Mouse (Mus musculus) frontal cortex, postnatal 36 days (tissue): Measurements from ENCODE around the gene Bcam.

Source experiments
- DNase-seq, 2 experiments: peaks; one replicate each; pipeline ENCODE4 v3.0.0; 2022; ENCODE audit warnings: low spot score in 2 of 2

Bcam gene

DNA sequence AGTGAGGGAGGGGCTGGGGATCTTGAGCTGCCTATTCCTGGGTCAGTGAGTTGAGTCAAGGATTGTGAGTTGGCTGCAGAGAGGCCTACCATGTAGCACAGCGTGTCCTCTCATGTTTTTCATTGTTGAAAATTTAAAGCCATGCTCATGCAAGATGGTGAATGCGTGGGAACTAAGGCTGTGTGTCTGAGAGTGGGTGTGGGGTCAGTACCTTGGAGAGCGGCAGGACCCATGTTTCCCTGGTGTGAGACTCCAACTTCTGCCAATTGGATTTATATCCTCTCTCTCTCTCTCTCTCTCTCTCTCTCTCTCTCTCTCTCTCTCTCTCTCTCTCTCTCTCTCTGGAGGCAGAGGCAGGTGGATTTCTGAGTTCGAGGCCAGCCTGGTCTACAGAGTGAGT is 44.3 kb downstream of the Bcam start:
- no peak for DNase-seq

DNA sequence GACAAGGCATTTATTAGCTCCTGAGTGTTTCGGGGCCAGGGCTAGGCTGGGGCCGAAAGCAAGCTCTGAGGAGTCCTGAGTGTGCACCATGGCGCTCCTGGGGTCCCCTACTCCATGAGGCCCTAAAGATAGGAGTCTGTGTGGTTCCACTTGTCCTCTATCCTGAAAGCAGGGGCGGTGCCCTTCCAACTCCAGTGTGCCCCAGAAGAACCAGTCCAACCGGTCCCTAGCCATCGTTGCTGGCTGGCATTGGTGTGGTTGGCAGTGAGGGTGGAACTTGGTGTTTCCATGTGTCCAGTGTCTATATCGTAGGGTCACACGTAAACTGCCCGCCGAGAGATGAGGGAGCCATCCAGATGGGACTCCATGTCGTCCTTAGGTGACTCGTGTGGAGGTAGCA is 46.6 kb downstream of the Bcam start:
- no peak for DNase-seq

DNA sequence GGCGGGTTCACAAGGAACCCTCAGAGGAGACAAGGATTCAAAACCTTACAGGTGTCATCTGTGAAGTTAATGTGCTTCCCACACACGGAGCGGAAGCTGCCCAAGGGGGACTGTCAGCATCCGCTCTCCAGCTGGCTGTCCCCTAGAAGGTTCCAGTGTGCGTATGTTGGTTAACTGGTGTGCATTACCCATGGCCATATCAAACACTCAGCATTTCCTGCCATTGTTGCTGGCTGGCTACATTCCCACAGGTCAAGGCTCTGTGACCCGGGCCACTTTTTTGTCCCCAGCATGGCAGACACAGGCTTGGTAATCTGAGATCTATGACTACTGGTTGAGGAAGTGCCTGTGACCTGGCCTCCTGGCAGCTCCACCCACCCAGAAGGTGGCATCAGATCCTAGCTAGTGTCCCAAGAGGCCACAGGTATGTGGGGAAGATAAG is 48.0 kb downstream of the Bcam start:
- no peak for DNase-seq

DNA sequence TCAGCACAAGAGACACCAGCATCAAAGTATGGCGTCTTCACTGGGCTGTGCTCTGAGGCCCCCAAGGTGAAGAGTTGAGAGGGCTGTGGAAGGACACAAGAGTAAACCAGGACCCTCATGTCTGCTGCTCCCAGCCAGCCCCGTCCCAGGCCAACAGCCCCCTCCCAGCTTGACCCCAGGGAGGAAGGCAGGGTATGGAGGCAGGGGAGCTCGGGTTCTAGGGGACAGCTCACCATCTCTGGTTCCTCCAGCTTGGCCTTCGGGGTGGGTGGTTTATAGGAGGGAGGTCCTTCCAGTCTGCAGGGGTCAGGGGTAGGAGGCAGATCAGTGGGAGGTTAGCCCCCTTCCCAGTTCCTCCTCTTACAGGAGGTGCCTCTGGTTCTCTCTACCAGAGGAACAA is 51.6 kb downstream of the Bcam start:
- no peak for DNase-seq

DNA sequence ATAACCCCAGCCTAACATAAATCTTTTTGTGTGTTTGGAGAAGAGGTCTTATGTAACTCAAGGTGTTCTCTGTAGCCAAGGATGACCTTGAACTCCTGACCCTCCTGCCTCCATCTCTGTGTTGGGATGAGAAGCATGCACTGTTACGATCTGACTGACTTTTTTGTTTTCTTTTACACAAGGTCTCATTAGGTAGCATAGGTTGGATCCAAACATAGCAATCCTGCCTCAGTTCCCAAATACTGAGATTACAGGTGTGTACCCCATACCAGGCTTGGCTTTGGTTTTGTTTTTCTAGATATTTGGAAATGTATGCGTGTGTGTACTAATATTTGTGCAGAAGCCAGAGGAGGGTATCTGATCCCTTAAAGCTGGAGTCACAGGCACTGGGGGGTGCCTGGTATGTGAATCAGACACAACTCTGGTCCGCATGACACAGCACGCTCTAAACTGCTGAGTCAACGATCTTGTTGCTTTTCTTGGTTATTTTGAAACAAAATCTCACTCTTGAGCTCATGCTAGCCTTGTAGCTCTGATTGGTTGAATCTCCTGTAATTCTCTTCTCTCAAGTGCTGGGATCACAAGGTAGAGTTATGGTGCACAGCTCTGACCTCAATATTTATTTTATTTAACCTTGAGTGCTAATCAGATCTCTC is 52.4 kb downstream of the Bcam start:
- no peak for DNase-seq

DNA sequence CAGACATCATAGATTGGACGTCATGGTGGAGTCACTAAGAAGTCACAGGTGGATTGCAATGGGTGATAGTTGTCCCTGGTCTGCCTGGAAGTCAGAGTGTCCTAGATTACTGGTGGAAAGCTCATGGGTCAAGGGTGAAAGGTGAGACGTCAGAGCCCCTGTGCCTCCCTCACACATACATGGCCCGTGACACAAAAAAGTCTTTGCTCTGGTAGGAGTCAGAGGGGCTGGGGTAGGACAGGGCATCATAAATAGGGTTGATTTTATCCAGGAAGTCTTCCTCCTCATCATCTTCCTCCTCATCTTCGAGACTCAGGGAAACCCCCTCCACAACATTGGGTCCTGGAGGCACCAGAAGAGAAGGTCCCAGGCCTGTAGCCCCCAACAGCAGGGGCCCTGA is 53.5 kb downstream of the Bcam start:
- DNase-seq = no peak

DNA sequence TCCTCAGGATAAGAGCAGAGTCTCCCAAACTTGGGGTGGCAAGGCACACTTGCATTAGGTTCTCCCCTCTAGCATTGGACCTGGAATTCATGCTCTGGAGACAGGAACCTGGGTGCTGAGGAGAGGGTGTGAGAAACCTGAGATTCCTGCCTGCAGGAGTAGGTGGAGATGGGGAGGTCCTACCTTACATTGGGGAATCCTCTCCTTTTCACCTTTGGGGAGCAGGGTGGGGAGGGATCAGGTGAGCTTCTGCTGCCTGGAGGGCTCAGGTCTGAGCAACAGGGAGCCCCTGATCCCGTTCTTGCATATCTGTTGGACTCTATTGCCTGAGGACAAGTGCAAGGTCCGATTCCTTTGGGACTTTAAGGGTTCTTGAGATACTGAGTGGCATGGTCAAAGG is 54.0 kb downstream of the Bcam start:
- no peak for DNase-seq

DNA sequence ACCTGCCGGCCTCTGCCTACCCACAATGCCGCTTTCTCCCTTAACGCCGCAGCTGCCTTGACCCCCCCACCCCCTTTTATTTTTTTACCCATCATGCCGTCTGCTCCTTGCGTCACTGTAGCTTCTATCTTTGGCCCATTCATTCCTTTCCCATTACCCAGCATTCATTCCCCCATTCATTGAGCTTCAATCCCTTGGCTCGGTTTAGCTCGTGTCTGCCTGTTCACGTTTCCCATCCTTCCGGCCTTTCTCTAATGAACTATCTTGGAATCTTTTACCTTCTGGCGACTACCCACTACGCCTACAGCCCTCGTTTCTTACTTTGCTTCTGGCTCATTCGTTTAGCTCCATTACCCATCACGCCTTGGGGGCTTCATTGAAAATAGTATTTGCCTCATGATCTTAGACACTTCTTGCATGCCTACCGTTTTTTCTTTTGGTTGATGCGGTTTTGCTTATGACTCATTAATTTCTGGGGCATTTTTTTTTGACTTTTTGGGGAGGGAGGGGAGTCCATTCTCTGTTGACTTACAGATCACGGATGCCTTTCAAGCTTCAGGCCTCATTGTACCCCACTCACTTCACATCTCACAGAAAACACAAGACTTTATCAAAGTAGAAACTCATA is 54.6 kb downstream of the Bcam start:
- DNase-seq = no peak

DNA sequence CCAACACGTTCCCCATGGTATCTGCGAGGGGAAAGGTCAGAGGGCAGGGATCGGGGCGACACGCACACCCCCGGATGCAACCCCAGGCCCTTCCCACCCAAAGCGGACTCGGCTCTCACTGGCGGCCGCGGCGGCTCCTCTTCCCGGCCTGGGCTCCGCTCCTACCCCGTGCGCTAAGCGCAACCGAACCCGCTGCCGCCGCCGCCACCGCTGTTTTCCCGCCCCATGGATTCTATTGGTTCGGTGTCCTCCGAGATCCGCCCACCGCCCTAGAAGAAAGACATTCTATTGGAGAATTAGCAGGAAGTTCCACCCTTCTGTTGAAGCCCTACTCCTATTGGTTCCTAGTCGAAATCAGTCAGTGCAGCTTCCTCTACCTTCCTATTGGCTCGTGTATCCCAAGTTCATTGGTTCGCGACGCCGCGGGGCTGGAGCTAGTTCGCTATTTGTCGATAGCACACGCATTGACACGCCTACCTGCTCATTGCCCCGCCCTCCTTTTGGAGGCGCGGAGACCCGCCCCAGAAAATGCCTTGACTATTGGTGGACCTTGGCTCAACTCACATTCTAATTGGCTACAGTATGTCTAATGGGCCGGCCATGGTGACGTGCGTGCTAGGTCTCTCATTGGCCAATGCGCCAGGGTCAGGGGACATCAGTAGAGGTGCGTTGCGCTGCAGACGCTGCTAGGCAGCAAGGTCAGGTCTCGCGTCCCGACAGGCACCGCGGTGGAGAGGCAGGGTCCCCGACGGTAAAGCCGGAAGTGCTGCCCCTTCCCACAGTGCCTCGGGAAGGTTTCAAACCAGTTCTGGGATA is 55.4 kb downstream of the Bcam start, which contains the start of gene Tomm40:
TSS of gene Tomm40 (minus strand) at position 200 of the 816 bp plus-strand sequence.
- DNase-seq = peak; percentile 99 to 100

DNA sequence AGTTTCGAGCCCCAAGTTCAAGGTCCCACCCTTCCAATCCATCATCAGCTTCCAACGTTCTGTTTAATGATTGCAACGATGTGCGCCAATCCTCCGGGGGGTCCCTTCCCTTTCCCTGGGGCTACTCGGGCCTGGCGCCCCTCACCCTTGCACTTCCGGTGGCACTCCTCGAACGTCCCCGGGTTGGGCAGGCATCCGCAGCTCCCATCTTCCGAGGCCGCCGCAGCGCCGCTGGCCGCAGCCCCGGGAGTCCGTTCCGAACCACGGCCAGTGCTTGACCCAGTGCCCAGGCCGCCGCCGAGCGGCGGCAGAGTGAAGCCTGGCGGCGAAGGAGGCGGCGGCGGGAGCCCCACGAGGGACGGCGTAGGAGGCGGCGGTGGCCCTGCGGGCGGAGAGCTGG is 56.0 kb downstream of the Bcam start:
- DNase-seq = peak in 1 of 2 experiments; percentile 32

DNA sequence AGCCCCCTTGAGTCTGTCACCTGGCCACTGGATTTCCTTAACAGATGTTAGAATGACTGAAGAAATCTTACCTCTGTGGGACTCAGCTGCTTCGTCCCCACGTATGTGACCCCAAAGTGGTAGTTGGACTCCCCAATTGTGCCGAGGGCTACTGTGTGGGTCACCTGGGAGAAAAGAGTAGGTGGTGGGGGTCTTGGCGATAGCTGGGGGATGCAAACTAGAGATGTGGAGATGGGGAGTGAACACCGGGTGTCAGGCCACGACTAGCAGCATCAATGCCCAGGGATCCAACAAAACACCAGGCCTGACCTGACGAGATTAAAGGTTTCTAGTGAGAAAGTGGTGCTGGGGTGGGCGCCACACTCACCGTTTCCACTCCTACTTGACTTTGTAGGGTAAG is 57.2 kb downstream of the Bcam start:
- DNase-seq = no peak

DNA sequence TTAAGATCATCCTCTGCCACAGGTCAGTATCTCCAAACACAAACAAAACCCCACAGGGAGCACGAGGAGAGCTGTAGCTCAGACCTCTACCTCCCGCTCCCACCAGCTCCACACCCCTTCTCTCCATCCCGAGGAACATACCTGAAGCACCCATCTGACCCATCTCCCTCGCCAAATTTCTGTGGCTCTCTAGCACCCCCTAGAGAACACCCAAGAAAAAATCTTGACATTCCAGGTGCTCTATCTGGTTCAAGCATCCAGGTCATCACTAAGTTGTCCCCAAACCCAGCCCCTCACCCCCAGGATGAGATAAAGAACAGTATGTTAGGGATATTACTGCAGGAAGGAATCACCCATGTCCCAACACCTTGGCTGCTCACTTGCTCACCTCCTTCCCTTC is 57.6 kb downstream of the Bcam start:
- DNase-seq = no peak

DNA sequence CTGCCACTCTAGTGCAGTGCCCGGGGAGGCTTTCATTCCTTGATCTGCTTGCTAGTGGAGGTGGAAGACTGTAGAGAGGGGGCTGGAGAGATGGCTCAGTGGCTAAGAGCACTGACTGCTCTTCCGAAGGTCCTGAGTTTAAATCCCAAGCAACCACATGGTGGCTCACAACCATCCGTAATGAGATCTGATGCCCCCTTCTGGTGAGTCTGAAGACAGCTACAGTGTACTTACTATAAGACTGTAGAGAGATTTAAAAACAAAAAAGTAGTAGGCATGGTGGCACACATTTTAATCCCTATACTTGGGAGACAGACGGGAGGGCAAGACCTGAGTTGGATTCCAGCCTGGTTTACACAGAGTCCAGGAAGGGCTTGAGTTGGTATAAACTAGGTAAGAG is 58.4 kb downstream of the Bcam start:
- no peak for DNase-seq

DNA sequence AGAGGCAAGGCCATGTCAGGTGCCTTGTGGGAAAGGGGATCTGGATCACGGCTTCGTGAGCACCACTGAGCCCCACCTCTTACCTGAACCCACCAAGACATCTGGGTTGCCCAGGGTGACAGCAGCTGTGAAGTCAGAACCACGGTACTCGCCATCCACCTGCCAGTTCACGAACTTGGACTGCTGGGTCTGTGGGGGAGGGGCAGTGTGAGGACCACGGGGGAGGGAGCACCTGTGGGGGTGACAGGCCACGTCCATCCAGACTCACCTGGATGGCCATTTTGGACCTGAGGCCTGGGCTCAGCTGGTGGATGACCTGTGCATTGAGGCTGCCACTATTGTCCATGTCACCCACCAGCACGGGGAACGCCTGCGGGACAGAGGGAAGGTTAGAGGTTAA is 60.2 kb downstream of the Bcam start:
- DNase-seq = no peak
